Mouse (Mus musculus): ENCODE data around the gene Fam129c. TPM values are rescaled to one million over a fixed set of nuclear protein-coding genes. Genes with fewer than 3 reads are reported as not detected.

Fam129c gene
- polyA plus RNA-seq (2014; fragmentation: Nextera tagmentation; extraction: Ambion mirVana): 1.4 and 1.5 TPM in 2 replicates

DNA sequence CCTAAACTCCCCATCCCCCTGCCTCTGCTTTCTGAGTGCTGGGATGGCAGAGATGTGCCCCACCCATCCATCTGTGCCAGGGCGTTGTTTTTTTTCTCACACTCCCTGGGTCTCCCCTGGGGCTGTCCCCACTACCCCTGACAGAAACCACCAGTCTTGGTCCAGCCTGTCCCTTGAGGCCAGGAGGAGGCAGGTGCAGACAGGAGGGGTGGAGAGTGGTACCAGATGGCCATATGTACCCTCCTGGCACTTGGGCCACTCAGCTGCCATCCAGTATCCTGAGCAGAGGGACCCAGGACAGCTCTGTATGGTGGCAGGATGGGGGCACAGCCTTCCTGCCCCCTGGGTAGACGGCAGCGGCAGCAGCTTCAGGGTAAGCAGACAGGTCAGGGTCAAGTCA lies at the start of gene Fam129c:
Gene Fam129c (plus strand): TSS at position 198 of the 400 bp plus-strand sequence.
- Histone ChIP-seq H3K4me1 (ENCODE audit: control insufficient read depth in 2 of 2, insufficient read depth in 2 of 2, low read length in 2 of 2) (peaks cover 7 to 15% of the 10 kb centered on the region in 2 experiments; a peak in 3 of 4 replicates), H3K27ac (replicated peaks in 1 of 2; ENCODE audit: control insufficient read depth in 1 of 2, insufficient read depth in 1 of 2, low read depth in 2 of 2, low read length in 2 of 2) (no peak within 1 kb of the TSS), H3K9me3 (ENCODE audit: control insufficient read depth, low read length) (no peaks in the 10 kb centered on the region), H3K9ac (ENCODE audit: low read length) (no peak within 1 kb of the TSS), H3K27me3 (ENCODE audit: control insufficient read depth, insufficient read depth, low read length) (peaks cover 20% of the 10 kb centered on the region), H3K4me3 (ENCODE audit: control insufficient read depth in 1 of 2, insufficient read depth in 1 of 2, low read depth in 1 of 2, low read length in 2 of 2) (no peak within 1 kb of the TSS), H3K4me2 (ENCODE audit: low read length) (no peak within 1 kb of the TSS), H3K36me3 (ENCODE audit: control insufficient read depth, insufficient read depth, low read length) (peaks cover 11% of the 10 kb centered on the region; the same call in 1 of the 2 replicates)
- ATAC-seq (ENCODE audit: insufficient number of reproducible peaks, insufficient read depth, low FRiP score, low read depth): no peak
- WGBS: 80% methylated on average over 3 of the region's 3 CpGs

DNA sequence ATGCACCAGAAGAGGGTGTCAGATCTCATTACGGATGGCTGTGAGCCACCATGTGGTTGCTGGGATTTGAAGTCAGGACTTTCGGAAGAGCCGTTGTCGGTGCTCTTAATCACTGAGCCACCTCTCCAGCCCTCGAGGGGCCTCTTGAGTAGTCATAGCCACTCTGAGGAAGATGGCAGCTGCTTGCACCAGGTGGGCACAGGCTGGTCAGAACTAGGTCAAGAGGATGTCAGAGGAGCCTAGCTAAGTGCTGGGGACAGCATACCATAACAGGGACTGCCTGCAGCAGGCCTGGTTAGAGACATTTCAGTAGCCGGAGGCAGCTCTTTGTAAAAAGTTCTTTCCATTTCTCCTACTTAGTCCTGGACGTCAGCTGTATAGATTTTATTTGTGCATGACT lies 46.7 kb upstream of the Fam129c start:
- H3K4me1 ChIP-seq (ENCODE audit: control insufficient read depth in 2 of 2, insufficient read depth in 2 of 2, low read length in 2 of 2): peaks cover 0 to 9% of the 10 kb centered on the region in 2 experiments; a peak in 2 of 4 replicates
- 60% methylated on average over 7 of the region's 7 CpGs for WGBS
- H3K27me3 ChIP-seq (ENCODE audit: control insufficient read depth, insufficient read depth, low read length): peaks cover 4% of the 10 kb centered on the region; the same call in 1 of the 2 replicates
- no peak overlapping the region for H3K4me2 ChIP-seq (ENCODE audit: low read length)
- no peaks in the 10 kb centered on the region for H3K9me3 ChIP-seq (ENCODE audit: control insufficient read depth, low read length)
- H3K36me3 ChIP-seq (ENCODE audit: control insufficient read depth, insufficient read depth, low read length): peaks cover 29% of the 10 kb centered on the region
- no peak overlapping the region for H3K27ac ChIP-seq (replicated peaks in 1 of 2; ENCODE audit: control insufficient read depth in 1 of 2, insufficient read depth in 1 of 2, low read depth in 2 of 2, low read length in 2 of 2)
- ATAC-seq (ENCODE audit: insufficient number of reproducible peaks, insufficient read depth, low FRiP score, low read depth): no peak
- H3K4me3 ChIP-seq (ENCODE audit: control insufficient read depth in 1 of 2, insufficient read depth in 1 of 2, low read depth in 1 of 2, low read length in 2 of 2): no peak overlapping the region
- no peak overlapping the region for H3K9ac ChIP-seq (ENCODE audit: low read length)

DNA sequence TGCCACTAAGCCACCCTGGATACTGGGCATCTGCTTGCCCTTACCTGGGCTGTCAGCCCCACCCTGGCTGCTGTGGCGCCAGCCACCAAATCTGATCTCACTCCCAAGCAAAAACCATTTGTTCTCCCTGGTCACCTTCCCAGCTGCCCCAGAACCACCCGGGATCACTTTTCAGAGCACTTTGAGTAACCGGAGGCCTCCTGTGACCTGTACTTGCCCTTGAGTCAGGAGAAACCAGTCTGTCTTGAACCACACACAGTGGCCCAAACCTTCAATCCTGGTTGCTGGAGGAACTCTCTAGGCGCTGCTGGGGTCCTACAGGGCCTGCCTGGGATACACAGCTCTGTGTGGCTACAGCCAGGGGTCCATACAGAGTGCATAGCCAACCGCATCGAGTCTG lies 44.7 kb upstream of the Fam129c start:
- Histone ChIP-seq H3K36me3 (ENCODE audit: control insufficient read depth, insufficient read depth, low read length) (peaks cover 11% of the 10 kb centered on the region), H3K4me2 (ENCODE audit: low read length) (no peak overlapping the region), H3K9me3 (ENCODE audit: control insufficient read depth, low read length) (no peaks in the 10 kb centered on the region), H3K4me1 (ENCODE audit: control insufficient read depth in 2 of 2, insufficient read depth in 2 of 2, low read length in 2 of 2) (peaks cover 0 to 9% of the 10 kb centered on the region in 2 experiments; a peak in 2 of 4 replicates), H3K4me3 (ENCODE audit: control insufficient read depth in 1 of 2, insufficient read depth in 1 of 2, low read depth in 1 of 2, low read length in 2 of 2) (no peak overlapping the region), H3K27me3 (ENCODE audit: control insufficient read depth, insufficient read depth, low read length) (peaks cover 23% of the 10 kb centered on the region), H3K27ac (replicated peaks in 1 of 2; ENCODE audit: control insufficient read depth in 1 of 2, insufficient read depth in 1 of 2, low read depth in 2 of 2, low read length in 2 of 2) (no peak overlapping the region), H3K9ac (ENCODE audit: low read length) (no peak overlapping the region)
- ATAC-seq (ENCODE audit: insufficient number of reproducible peaks, insufficient read depth, low FRiP score, low read depth): no peak
- WGBS: 55% methylated on average over 6 of the region's 6 CpGs

DNA sequence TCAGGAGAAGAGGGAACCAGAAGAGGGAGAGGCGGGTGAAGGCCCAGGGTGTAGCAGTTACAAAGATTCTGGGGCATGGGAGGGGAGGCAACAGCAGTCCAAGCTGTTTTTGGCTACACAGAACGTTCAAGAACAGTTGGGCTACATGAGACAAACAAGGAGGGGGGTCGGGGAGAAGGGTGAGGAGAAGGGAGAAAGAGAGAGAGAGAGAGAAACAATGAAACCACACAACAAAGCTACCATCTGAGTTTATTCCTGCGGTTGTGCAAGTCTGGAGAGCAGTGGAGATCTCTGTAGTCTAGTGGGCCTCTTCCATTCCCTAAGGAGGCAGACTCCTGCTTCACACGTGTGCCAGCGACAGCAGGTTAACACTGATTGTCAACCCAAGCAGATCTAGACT lies 43.4 kb upstream of the Fam129c start:
- no peak for ATAC-seq (ENCODE audit: insufficient number of reproducible peaks, insufficient read depth, low FRiP score, low read depth)
- Histone ChIP-seq H3K4me3 (ENCODE audit: control insufficient read depth in 1 of 2, insufficient read depth in 1 of 2, low read depth in 1 of 2, low read length in 2 of 2) (no peak overlapping the region), H3K4me1 (ENCODE audit: control insufficient read depth in 2 of 2, insufficient read depth in 2 of 2, low read length in 2 of 2) (peaks cover 8 to 12% of the 10 kb centered on the region in 2 experiments), H3K4me2 (ENCODE audit: low read length) (no peak overlapping the region), H3K36me3 (ENCODE audit: control insufficient read depth, insufficient read depth, low read length) (no peaks in the 10 kb centered on the region), H3K27me3 (ENCODE audit: control insufficient read depth, insufficient read depth, low read length) (peaks cover 35% of the 10 kb centered on the region), H3K9ac (ENCODE audit: low read length) (no peak overlapping the region), H3K9me3 (ENCODE audit: control insufficient read depth, low read length) (no peaks in the 10 kb centered on the region), H3K27ac (replicated peaks in 1 of 2; ENCODE audit: control insufficient read depth in 1 of 2, insufficient read depth in 1 of 2, low read depth in 2 of 2, low read length in 2 of 2) (peak overlapping the region in 1 of 2 experiments; percentile 23; a peak in 1 of 4 replicates)
- 70% methylated on average over 6 of the region's 6 CpGs for WGBS

DNA sequence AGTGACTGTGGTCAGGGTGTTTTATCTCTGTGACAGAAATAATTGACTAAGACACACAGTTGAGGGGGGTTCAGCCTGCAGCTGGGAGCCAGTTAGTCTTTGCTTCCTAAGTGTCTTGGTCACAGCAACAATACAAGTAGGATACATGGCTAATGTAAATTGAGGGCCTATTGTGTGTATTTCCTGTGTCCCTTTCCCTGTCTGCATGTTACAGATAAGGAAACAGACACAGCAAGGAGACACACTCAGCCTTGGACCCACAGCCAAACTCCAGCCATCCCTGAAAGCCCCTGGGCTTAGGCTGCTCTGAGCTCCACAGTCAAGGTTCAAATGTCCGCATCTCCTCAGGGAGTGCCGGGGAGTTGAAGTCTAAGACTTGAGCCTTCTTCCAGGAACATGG lies 42.8 kb upstream of the Fam129c start:
- H3K27ac ChIP-seq (replicated peaks in 1 of 2; ENCODE audit: control insufficient read depth in 1 of 2, insufficient read depth in 1 of 2, low read depth in 2 of 2, low read length in 2 of 2): peak overlapping the region in 1 of 2 experiments; percentile 23; a peak in 1 of 4 replicates
- 90% methylated on average over 2 of the region's 2 CpGs for WGBS

DNA sequence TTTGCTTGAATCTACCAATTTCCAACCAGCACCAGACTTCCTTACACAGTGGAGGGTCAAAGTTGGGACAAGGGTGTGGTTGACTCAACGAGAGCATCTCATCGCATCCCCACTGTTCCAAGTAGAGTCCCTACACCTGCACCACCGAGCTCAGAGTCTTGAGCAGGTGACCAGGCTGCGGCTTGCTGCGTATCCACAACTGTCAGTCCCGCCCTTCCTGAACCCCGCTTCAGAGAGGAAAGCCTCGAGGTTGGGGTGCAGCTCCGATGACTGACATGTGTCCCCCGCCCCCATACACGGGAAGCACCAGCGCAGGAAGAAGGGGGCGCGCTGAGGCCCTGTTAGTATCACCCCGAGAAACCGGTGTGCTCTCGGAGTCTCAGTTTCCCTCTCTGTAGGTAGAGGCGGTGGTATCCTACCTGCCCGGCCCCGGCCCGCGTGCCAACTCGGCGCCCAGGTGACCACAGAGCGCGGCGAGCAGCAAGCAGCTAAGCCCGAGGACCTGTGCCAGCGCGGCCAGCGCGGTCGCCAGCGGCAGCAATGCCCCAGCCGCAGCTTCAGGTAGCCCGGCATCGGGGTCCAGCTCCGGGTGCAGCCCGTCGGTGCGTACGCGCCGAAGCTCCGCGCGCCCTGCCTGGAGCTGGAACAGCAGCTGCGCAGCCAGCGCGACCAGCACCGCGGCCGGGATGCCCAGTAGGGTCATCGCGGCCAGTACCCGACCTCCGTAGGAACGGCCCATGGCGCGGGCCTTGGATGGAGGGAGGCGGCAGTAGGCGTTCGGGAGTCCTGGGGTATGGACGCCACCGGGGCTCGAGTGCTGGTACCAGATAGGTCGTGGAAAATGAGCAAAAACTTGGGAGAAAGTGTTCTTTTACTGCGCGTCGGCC lies 39.1 kb upstream of the Fam129c start, which contains the start of gene Tmem221:
Gene Tmem221 (minus strand): TSS at position 801 of the 887 bp plus-strand sequence.
- Histone ChIP-seq H3K4me1 (ENCODE audit: control insufficient read depth in 2 of 2, insufficient read depth in 2 of 2, low read length in 2 of 2) (peaks cover 7 to 13% of the 10 kb centered on the region in 2 experiments), H3K27me3 (ENCODE audit: control insufficient read depth, insufficient read depth, low read length) (peaks cover 78% of the 10 kb centered on the region), H3K9ac (ENCODE audit: low read length) (peak within 1 kb of the TSS; percentile 42; the same call in 1 of the 2 replicates), H3K9me3 (ENCODE audit: control insufficient read depth, low read length) (no peaks in the 10 kb centered on the region), H3K4me3 (ENCODE audit: control insufficient read depth in 1 of 2, insufficient read depth in 1 of 2, low read depth in 1 of 2, low read length in 2 of 2) (peak within 1 kb of the TSS; percentile 38 to 42), H3K4me2 (ENCODE audit: low read length) (peak within 1 kb of the TSS; percentile 69), H3K27ac (replicated peaks in 1 of 2; ENCODE audit: control insufficient read depth in 1 of 2, insufficient read depth in 1 of 2, low read depth in 2 of 2, low read length in 2 of 2) (no peak within 1 kb of the TSS), H3K36me3 (ENCODE audit: control insufficient read depth, insufficient read depth, low read length) (no peaks in the 10 kb centered on the region)
- 5% methylated on average over 70 of the region's 70 CpGs for WGBS
- no peak for ATAC-seq (ENCODE audit: insufficient number of reproducible peaks, insufficient read depth, low FRiP score, low read depth)

More for the DNA sequence above, 42.8 kb upstream of the Fam129c start:
- Histone ChIP-seq H3K4me2 (ENCODE audit: low read length) (no peak overlapping the region), H3K4me3 (ENCODE audit: control insufficient read depth in 1 of 2, insufficient read depth in 1 of 2, low read depth in 1 of 2, low read length in 2 of 2) (no peak overlapping the region), H3K9me3 (ENCODE audit: control insufficient read depth, low read length) (no peaks in the 10 kb centered on the region), H3K9ac (ENCODE audit: low read length) (no peak overlapping the region), H3K27me3 (ENCODE audit: control insufficient read depth, insufficient read depth, low read length) (peaks cover 42% of the 10 kb centered on the region), H3K4me1 (ENCODE audit: control insufficient read depth in 2 of 2, insufficient read depth in 2 of 2, low read length in 2 of 2) (peaks cover 9 to 12% of the 10 kb centered on the region in 2 experiments), H3K36me3 (ENCODE audit: control insufficient read depth, insufficient read depth, low read length) (no peaks in the 10 kb centered on the region)
- ATAC-seq (ENCODE audit: insufficient number of reproducible peaks, insufficient read depth, low FRiP score, low read depth): no peak

DNA sequence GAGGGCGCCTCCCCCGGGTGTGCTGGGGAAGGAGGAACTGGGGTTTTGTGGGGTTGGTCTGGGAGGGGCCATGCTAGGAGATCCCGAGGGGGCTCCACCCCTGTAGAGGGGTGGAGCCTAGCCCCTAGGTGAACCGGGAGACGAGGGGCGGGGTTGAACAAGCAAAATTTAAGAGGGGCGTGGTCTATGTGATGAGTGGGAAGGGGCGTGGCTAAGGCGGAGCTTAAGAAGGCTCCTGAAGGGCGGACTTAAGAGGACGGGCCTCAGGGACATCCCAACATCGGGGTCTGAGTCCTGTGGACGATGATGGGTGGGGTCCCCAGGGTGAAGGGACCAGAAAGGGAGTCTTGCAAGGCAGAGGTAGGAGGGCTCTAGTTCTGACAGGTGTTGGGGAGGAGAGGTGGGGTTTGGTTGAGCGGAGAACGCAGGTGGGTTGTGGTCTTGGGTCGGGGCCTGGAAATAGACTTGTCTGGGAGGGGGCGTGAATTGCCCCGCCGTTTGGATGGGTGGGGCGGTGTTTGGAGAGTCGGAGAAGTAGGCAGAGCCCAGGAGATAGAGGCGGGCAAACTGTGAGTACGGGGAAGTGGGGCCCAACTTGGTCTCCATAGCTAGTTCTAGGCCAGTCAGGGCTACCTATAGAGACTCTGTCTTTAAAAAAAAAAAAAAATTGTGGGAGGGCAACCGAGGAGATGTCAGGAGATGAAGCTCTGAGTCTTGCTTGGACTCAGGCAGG lies 38.3 kb upstream of the Fam129c start:
- H3K4me2 ChIP-seq (ENCODE audit: low read length): peak overlapping the region; percentile 69
- no peaks in the 10 kb centered on the region for H3K9me3 ChIP-seq (ENCODE audit: control insufficient read depth, low read length)
- H3K27me3 ChIP-seq (ENCODE audit: control insufficient read depth, insufficient read depth, low read length): peaks cover 79% of the 10 kb centered on the region
- peak overlapping the region; percentile 38 to 42 for H3K4me3 ChIP-seq (ENCODE audit: control insufficient read depth in 1 of 2, insufficient read depth in 1 of 2, low read depth in 1 of 2, low read length in 2 of 2)
- WGBS: 2% methylated on average over 24 of the region's 24 CpGs
- no peaks in the 10 kb centered on the region for H3K36me3 ChIP-seq (ENCODE audit: control insufficient read depth, insufficient read depth, low read length)
- no peak overlapping the region for H3K27ac ChIP-seq (replicated peaks in 1 of 2; ENCODE audit: control insufficient read depth in 1 of 2, insufficient read depth in 1 of 2, low read depth in 2 of 2, low read length in 2 of 2)
- peak overlapping the region; percentile 42; the same call in 1 of the 2 replicates for H3K9ac ChIP-seq (ENCODE audit: low read length)
- peak; percentile 35 for ATAC-seq (ENCODE audit: insufficient number of reproducible peaks, insufficient read depth, low FRiP score, low read depth)
- peaks cover 7 to 13% of the 10 kb centered on the region in 2 experiments for H3K4me1 ChIP-seq (ENCODE audit: control insufficient read depth in 2 of 2, insufficient read depth in 2 of 2, low read length in 2 of 2)
